Mouse (Mus musculus) midbrain, embryonic 15.5 days (tissue): ENCODE data around the gene Eid2b. TPM values are rescaled to one million over a fixed set of nuclear protein-coding genes. Genes with fewer than 3 reads are reported as not detected.

ENCODE experiments used
- ATAC-seq: fragments of 200-750 bp; cut with Nextera tagmentation; replicated peaks from 2 replicates; pipeline ENCODE4 v1.8.0; 2017; ENCODE audit warnings: moderate TSS enrichment
- H3K27ac ChIP-seq: fragments of 300-500 bp; sonication (generic); 2 replicates; pipeline ENCODE4 v1.5.1; 2015; ENCODE audit warnings: mild to moderate bottlenecking, inconsistent platforms
- H3K27me3 ChIP-seq: fragments of 300-500 bp; sonication (generic); replicated peaks from 2 replicates; pipeline ENCODE4 v1.6.1; 2015; ENCODE audit warnings: inconsistent platforms
- H3K36me3 ChIP-seq: fragments of 300-500 bp; sonication (generic); replicated peaks from 2 replicates; pipeline ENCODE4 v1.6.1; 2015; ENCODE audit warnings: inconsistent platforms
- H3K4me1 ChIP-seq: fragments of 300-500 bp; sonication (generic); 2 replicates; pipeline ENCODE4 v1.6.1; 2015; ENCODE audit warnings: inconsistent platforms
- H3K4me2 ChIP-seq: fragments of 300-500 bp; sonication (generic); 2 replicates; pipeline ENCODE4 v1.6.1; 2015; ENCODE audit warnings: inconsistent platforms, mild to moderate bottlenecking, moderate library complexity
- H3K4me3 ChIP-seq: fragments of 300-500 bp; sonication (generic); 2 replicates; pipeline ENCODE4 v1.5.1; 2015; ENCODE audit warnings: mild to moderate bottlenecking, inconsistent platforms
- H3K9ac ChIP-seq: fragments of 300-500 bp; sonication (generic); 2 replicates; pipeline ENCODE4 v1.6.1; 2015; ENCODE audit warnings: mild to moderate bottlenecking, inconsistent platforms
- H3K9me3 ChIP-seq: fragments of 300-500 bp; sonication (generic); 2 replicates; pipeline ENCODE4 v1.6.1; 2016; ENCODE audit warnings: inconsistent platforms
- WGBS: fragments of 180-500 bp; shearing (Covaris S2); methylation state at CpG from one replicate; pipeline ENCODE4 v1.1.7; 2015; ENCODE audit warnings: mixed read lengths; 5-methylcytosine and 5-hydroxymethylcytosine counted together
- polyA plus RNA-seq: library from polyadenylated mRNA; unstranded; fragments of >200 nt; fragmentation: Nextera tagmentation; extraction: Ambion mirVana; gene quantifications from 2 replicates; pipeline ENCODE4 v1.2.1, GENCODE M21; 2015

The Eid2b gene
- polyA plus RNA-seq, 1 experiment from 2014 or later, result 45.1 TPM

DNA sequence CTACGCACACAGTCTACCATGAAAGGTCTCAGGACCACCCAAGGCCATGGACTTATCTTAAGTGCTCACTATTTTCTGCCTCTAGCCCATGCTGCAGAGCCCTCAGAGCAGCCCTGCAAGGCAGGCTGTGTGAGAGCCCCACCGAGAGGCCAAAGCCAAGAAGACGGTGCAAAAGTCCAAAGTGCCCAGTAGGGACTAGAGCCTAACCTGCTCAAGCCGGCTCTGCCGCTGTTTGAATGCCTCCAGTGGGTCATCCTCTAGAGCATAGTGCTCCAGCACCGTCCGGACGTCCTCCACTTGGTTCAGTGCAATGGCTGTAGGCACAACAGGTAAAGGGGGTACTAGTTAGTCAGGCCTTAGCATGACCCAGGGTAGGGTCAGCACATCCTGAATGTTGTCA, 28.7 kb downstream of the Eid2b start:
- no peak overlapping the region for H3K9ac ChIP-seq
- no peak overlapping the region for H3K27ac ChIP-seq
- H3K4me3 ChIP-seq, result no peak overlapping the region
- H3K36me3 ChIP-seq, result peaks cover 30% of the 10 kb centered on the region
- WGBS, result 95% methylated on average over 8 of the region's 8 CpGs
- ATAC-seq, result no peak
- H3K27me3 ChIP-seq, result no peaks in the 10 kb centered on the region
- H3K4me1 ChIP-seq, result peaks cover 26% of the 10 kb centered on the region
- no peaks in the 10 kb centered on the region for H3K9me3 ChIP-seq
- H3K4me2 ChIP-seq, result no peak overlapping the region

GRCm38 (mm10) chr7:28309737-28310136, 32.2 kb downstream of the Eid2b start:
- no peak overlapping the region for H3K9ac ChIP-seq
- 31% methylated on average over 9 of the region's 9 CpGs for WGBS
- H3K4me1 ChIP-seq, result peaks cover 22% of the 10 kb centered on the region
- no peak for ATAC-seq
- H3K36me3 ChIP-seq, result peaks cover 37% of the 10 kb centered on the region
- H3K9me3 ChIP-seq, result no peaks in the 10 kb centered on the region
- no peaks in the 10 kb centered on the region for H3K27me3 ChIP-seq
- no peak overlapping the region for H3K4me3 ChIP-seq
- no peak overlapping the region for H3K4me2 ChIP-seq
- no peak overlapping the region for H3K27ac ChIP-seq

- peak overlapping the region; percentile 95 for H3K4me2 ChIP-seq
- peaks cover 22% of the 10 kb centered on the region for H3K4me1 ChIP-seq
- peak overlapping the region; percentile 97 for H3K9ac ChIP-seq
- H3K27me3 ChIP-seq, result no peaks in the 10 kb centered on the region
- peak overlapping the region; percentile 86 for H3K4me3 ChIP-seq
- H3K9me3 ChIP-seq, result no peaks in the 10 kb centered on the region
- peaks cover 43% of the 10 kb centered on the region for H3K36me3 ChIP-seq
- WGBS, result 6% methylated on average over 35 of the region's 35 CpGs
- H3K27ac ChIP-seq, result peak overlapping the region; percentile 83
- ATAC-seq, result peak; percentile 72
Observed at GRCm38 (mm10) chr7:28311151-28311925, 33.8 kb downstream of the Eid2b start.

DNA sequence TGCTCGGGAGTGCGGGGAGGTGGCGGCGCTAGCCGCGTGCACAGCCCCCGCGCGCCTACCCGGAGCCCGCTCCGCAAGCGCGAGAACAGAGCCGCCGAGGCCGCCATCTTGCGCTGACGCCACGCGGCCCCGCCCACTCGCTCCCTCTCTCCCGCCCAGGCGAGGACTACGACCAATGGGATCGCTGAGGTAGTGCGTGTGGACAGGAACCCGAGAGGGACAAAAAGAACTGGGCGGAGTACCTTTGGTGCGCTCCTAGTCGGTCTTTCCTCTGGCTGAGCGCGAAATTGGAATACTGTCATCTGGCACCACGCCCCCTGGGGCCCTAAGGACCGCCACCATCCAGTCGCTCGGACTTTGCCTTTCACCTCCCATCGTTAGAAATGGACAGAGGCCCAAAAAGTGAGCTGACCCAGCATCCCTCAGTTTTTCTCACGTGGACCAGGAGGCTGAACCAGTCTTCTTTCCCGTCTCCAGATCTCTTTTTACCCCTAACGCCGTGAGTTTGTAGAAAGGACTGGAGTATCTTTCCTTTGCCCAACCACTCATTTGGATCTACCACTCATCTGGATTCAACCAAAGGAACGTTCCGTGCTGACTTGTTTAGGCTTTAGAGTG, 34.5 kb downstream of the Eid2b start, which contains the start of gene Timm50:
Gene Timm50, minus strand, starts transcription at position 147 of the 618 bp plus-strand sequence.
- Histone ChIP-seq H3K4me3 (peak within 1 kb of the TSS; percentile 86), H3K27me3 (no peaks in the 10 kb centered on the region), H3K9ac (peak within 1 kb of the TSS; percentile 97), H3K4me2 (peak within 1 kb of the TSS; percentile 95), H3K36me3 (peaks cover 43% of the 10 kb centered on the region), H3K4me1 (peaks cover 22% of the 10 kb centered on the region), H3K9me3 (no peaks in the 10 kb centered on the region), H3K27ac (peak within 1 kb of the TSS; percentile 83)
- peak; percentile 96 for ATAC-seq
- under 1% methylated on average over 45 of the region's 45 CpGs for WGBS

DNA sequence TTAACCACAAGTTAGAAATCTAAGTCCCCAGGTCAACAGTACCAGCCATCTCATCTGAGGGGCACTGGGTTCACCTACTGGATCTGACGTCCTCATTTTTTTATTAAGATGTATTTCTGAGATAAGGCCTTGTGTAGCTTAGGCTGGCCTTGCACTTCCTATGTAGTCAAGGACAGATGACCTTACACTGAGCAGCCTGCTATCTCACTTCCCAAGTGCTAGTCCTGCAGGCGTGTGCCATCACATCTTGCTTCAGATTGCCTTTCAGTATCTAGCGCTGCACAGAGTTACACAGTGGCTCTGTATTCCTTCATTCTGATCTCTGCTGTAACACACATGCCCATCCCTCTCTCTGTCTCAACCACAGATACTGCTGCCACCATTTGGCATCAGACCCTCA, 40.5 kb downstream of the Eid2b start:
- 94% methylated on average over 3 of the region's 3 CpGs for WGBS
- ATAC-seq, result no peak
- H3K36me3 ChIP-seq, result peaks cover 84% of the 10 kb centered on the region
- H3K27me3 ChIP-seq, result no peaks in the 10 kb centered on the region
- H3K4me3 ChIP-seq, result no peak overlapping the region
- no peaks in the 10 kb centered on the region for H3K4me1 ChIP-seq
- H3K9me3 ChIP-seq, result no peaks in the 10 kb centered on the region
- H3K4me2 ChIP-seq, result no peak overlapping the region
- H3K27ac ChIP-seq, result no peak overlapping the region
- H3K9ac ChIP-seq, result no peak overlapping the region

GRCm38 (mm10) chr7:28318714-28319113, 41.2 kb downstream of the Eid2b start:
- no peak overlapping the region for H3K9ac ChIP-seq
- no peaks in the 10 kb centered on the region for H3K9me3 ChIP-seq
- WGBS, result 95% methylated on average over 17 of the region's 17 CpGs
- no peak for ATAC-seq
- no peaks in the 10 kb centered on the region for H3K27me3 ChIP-seq
- H3K27ac ChIP-seq, result no peak overlapping the region
- no peak overlapping the region for H3K4me3 ChIP-seq
- H3K4me1 ChIP-seq, result no peaks in the 10 kb centered on the region
- H3K36me3 ChIP-seq, result peaks cover 91% of the 10 kb centered on the region
- no peak overlapping the region for H3K4me2 ChIP-seq

- 93% methylated on average over 15 of the region's 15 CpGs for WGBS
- Histone ChIP-seq H3K4me3 (no peak overlapping the region), H3K4me1 (no peaks in the 10 kb centered on the region), H3K4me2 (no peak overlapping the region), H3K36me3 (peaks cover 84% of the 10 kb centered on the region), H3K27ac (no peak overlapping the region), H3K9ac (no peak overlapping the region), H3K9me3 (no peaks in the 10 kb centered on the region), H3K27me3 (no peaks in the 10 kb centered on the region)
- no peak for ATAC-seq
Observed at GRCm38 (mm10) chr7:28321974-28322720, 44.6 kb downstream of the Eid2b start.

- no peak overlapping the region for H3K27ac ChIP-seq
- ATAC-seq, result no peak
- peaks cover 74% of the 10 kb centered on the region for H3K36me3 ChIP-seq
- no peak overlapping the region for H3K4me2 ChIP-seq
- H3K4me1 ChIP-seq, result no peaks in the 10 kb centered on the region
- no peaks in the 10 kb centered on the region for H3K9me3 ChIP-seq
- WGBS, result 98% methylated on average over 8 of the region's 8 CpGs
- no peak overlapping the region for H3K9ac ChIP-seq
- no peak overlapping the region for H3K4me3 ChIP-seq
- no peaks in the 10 kb centered on the region for H3K27me3 ChIP-seq
Observed at GRCm38 (mm10) chr7:28325293-28325692, 47.8 kb downstream of the Eid2b start.

DNA sequence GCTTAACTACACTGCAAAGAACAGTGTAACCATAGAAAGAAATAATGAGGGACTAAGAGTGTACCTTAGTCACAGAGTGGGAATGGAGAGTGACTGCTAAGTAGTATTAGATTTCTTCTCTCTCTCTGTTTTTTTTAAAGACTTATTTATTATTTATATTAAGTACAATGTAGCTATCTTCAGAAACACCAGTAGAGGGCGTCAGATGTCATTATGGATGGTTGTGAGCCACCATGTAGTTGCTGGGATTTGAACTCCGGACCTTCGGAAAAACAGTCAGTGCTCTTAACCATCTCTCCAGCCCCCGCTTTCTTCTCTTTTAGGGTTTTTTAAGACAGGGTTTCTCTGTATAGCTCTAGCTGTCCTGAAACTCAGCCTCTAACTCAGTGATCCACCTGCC, 48.9 kb downstream of the Eid2b start:
- Histone ChIP-seq H3K9ac (no peak overlapping the region), H3K4me3 (no peak overlapping the region), H3K9me3 (no peaks in the 10 kb centered on the region), H3K36me3 (peaks cover 74% of the 10 kb centered on the region), H3K27ac (no peak overlapping the region), H3K4me2 (no peak overlapping the region), H3K4me1 (no peaks in the 10 kb centered on the region), H3K27me3 (no peaks in the 10 kb centered on the region)
- ATAC-seq, result no peak
- 79% methylated on average over 4 of the region's 4 CpGs for WGBS

GRCm38 (mm10) chr7:28328260-28328659, 50.7 kb downstream of the Eid2b start:
- Histone ChIP-seq H3K27me3 (no peaks in the 10 kb centered on the region), H3K4me3 (no peak overlapping the region), H3K36me3 (peaks cover 56% of the 10 kb centered on the region), H3K27ac (no peak overlapping the region), H3K4me1 (no peaks in the 10 kb centered on the region), H3K4me2 (no peak overlapping the region), H3K9ac (no peak overlapping the region), H3K9me3 (no peaks in the 10 kb centered on the region)
- 93% methylated on average over 2 of the region's 2 CpGs for WGBS
- ATAC-seq, result no peak
